Mouse (Mus musculus) ES-Bruce4 (cell line): Measurements from ENCODE around the gene Bpifa2.

Experiments used
- CTCF ChIP-seq: IDR thresholded peaks from one replicate; pipeline ENCODE4 v1.8.1; 2011; ENCODE audit warnings: low read depth, low read length
- EP300 ChIP-seq: IDR thresholded peaks from 2 replicates; pipeline ENCODE4 v1.6.1; 2011; ENCODE audit warnings: low read depth, low read length; ENCODE audit not compliant: insufficient read depth
- POLR2A ChIP-seq: IDR thresholded peaks from one replicate; pipeline ENCODE4 v1.8.1; 2011; ENCODE audit warnings: low read length; ENCODE audit not compliant: insufficient read depth

DNA sequence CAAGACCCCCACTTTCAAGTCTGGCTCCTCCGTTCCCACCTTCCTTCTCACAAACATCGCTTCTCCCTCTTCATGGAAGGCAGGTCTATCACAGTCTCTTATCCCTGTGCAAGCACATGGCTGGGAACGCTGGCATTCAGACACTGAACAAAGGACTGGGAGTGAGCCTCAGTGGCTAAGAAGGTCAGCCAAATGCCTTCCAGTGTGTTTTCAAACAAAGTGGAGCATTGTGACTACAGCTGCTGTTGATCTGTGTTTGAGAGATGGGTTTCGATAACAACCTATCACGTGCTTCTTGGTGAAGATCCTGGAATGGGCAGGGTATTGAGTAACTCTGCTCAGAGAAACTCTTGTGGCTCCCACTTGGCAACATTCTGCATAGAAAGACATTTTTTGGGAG is 37.8 kb upstream of the Bpifa2 start:
- TF ChIP-seq CTCF (no peak), EP300 (no peak), POLR2A (no peak)
